Mouse (Mus musculus): Measurements from ENCODE around the gene Col4a3bp. TPM values are rescaled to one million over a fixed set of nuclear protein-coding genes. Genes with fewer than 3 reads are reported as not detected.

Col4a3bp gene
- 36.2 TPM for polyA plus RNA-seq (2017; shearing (Covaris generic))

GRCm38 (mm10) chr13:96542081-96542889, at the start of gene Col4a3bp, which contains the start of gene Polk:
TSS of gene Col4a3bp (plus strand) at chr13:96542618.
TSS of gene Polk (minus strand) at chr13:96542579.

GRCm38 (mm10) chr13:96670406-96671077, 128.1 kb downstream of the Col4a3bp start, which contains the start of gene Hmgcr:
TSS of gene Hmgcr (minus strand) at chr13:96670936.

Other genes starting within 250 kb of the Col4a3bp start
- 20.1 TPM for gene Poc5, start 154.3 kb upstream of the Col4a3bp start, polyA plus RNA-seq (2017; shearing (Covaris generic))
- not detected for gene Ankdd1b, start 71.4 kb upstream of the Col4a3bp start, polyA plus RNA-seq (2017; shearing (Covaris generic))
- not detected for gene Gm17622, start 51.9 kb upstream of the Col4a3bp start, polyA plus RNA-seq (2017; shearing (Covaris generic))
- 10.4 TPM for gene Polk, start within 50 bp of the Col4a3bp start, polyA plus RNA-seq (2017; shearing (Covaris generic))
- 77.2 TPM for gene Hmgcr, start 128.3 kb downstream of the Col4a3bp start, polyA plus RNA-seq (2017; shearing (Covaris generic))
- not detected for gene Ankrd31, start 205.7 kb downstream of the Col4a3bp start, polyA plus RNA-seq (2017; shearing (Covaris generic))